Mouse (Mus musculus) midbrain, embryonic 14.5 days (tissue): ENCODE results near the gene Otulin. TPM values are rescaled to one million over a fixed set of nuclear protein-coding genes. Genes with fewer than 3 reads are reported as not detected.

Experiments used
- ATAC-seq: fragments of 200-750 bp; cut with Nextera tagmentation; 2 replicates; pipeline ENCODE4 v1.8.0; 2017; ENCODE audit warnings: moderate number of reproducible peaks, moderate library complexity; ENCODE audit not compliant: low FRiP score, low TSS enrichment
- DNase-seq: peaks from one replicate; pipeline ENCODE4 v3.0.0-alpha.2; 2015
- H3K27ac ChIP-seq: fragments of 300-500 bp; sonication (generic); replicated peaks from 2 replicates; pipeline ENCODE4 v1.5.1; 2014; ENCODE audit warnings: mild to moderate bottlenecking, low read depth, low read length, moderate library complexity
- H3K27me3 ChIP-seq: fragments of 300-500 bp; sonication (generic); 2 replicates; pipeline ENCODE4 v1.6.1; 2014; ENCODE audit warnings: low read length, control low read depth, mixed read lengths; ENCODE audit not compliant: control insufficient read depth, insufficient read depth
- H3K36me3 ChIP-seq: fragments of 300-500 bp; sonication (generic); 2 replicates; pipeline ENCODE4 v1.6.1; 2014; ENCODE audit warnings: low read length, control low read depth; ENCODE audit not compliant: control insufficient read depth, insufficient read depth
- H3K4me1 ChIP-seq: fragments of 300-500 bp; sonication (generic); 2 replicates; pipeline ENCODE4 v1.6.1; 2014; ENCODE audit warnings: mild to moderate bottlenecking, antibody characterized with exemption, low read length, control low read depth; ENCODE audit not compliant: control insufficient read depth, insufficient read depth
- H3K4me2 ChIP-seq: fragments of 300-500 bp; sonication (generic); 2 replicates; pipeline ENCODE4 v1.6.1; 2014; ENCODE audit warnings: mild to moderate bottlenecking, low read length, moderate library complexity
- H3K4me3 ChIP-seq: fragments of 300-500 bp; sonication (generic); replicated peaks from 2 replicates; pipeline ENCODE4 v1.5.1; 2014; ENCODE audit warnings: low read depth, low read length
- H3K9ac ChIP-seq: fragments of 300-500 bp; sonication (generic); replicated peaks from 2 replicates; pipeline ENCODE4 v1.6.1; 2014; ENCODE audit warnings: mild to moderate bottlenecking, low read length, moderate library complexity
- H3K9me3 ChIP-seq: fragments of 300-500 bp; sonication (generic); 2 replicates; pipeline ENCODE4 v1.6.1; 2016; ENCODE audit warnings: low read length, control low read depth, mixed read lengths; ENCODE audit not compliant: control insufficient read depth
- WGBS: fragments of 180-500 bp; shearing (Covaris S2); extraction: QIAGEN DNeasy Blood & Tissue Kit; methylation state at CpG from one replicate; pipeline ENCODE4 v1.1.7; 2014; 5-methylcytosine and 5-hydroxymethylcytosine counted together
- polyA plus RNA-seq: library from polyadenylated mRNA; unstranded; fragments of >200 nt; fragmentation: Nextera tagmentation; extraction: Ambion mirVana; gene quantifications from 2 replicates; pipeline ENCODE4 v1.2.1, GENCODE M21; 2014

Otulin gene
- polyA plus RNA-seq, 1 experiment from 2014 or later, result 29.7 TPM

GRCm38 (mm10) chr15:27627794-27628193 is 2.7 kb downstream of the Otulin start:
- DNase-seq, result no peak
- 95% methylated on average over 9 of the region's 9 CpGs for WGBS
- H3K4me1 ChIP-seq, result peaks cover 11% of the 10 kb centered on the region
- H3K4me2 ChIP-seq, result no peak overlapping the region
- H3K36me3 ChIP-seq, result peaks cover 10% of the 10 kb centered on the region
- no peak for ATAC-seq
- H3K27me3 ChIP-seq, result no peaks in the 10 kb centered on the region
- no peak overlapping the region for H3K9ac ChIP-seq
- no peaks in the 10 kb centered on the region for H3K9me3 ChIP-seq
- no peak overlapping the region for H3K4me3 ChIP-seq
- no peak overlapping the region for H3K27ac ChIP-seq

- no peak overlapping the region for H3K4me3 ChIP-seq
- no peak overlapping the region for H3K4me2 ChIP-seq
- H3K36me3 ChIP-seq, result peaks cover 19% of the 10 kb centered on the region
- no peak overlapping the region for H3K9ac ChIP-seq
- no peaks in the 10 kb centered on the region for H3K27me3 ChIP-seq
- H3K4me1 ChIP-seq, result peaks cover 11% of the 10 kb centered on the region
- ATAC-seq (no peak), DNase-seq (no peak)
- H3K9me3 ChIP-seq, result no peaks in the 10 kb centered on the region
- 91% methylated on average over 1 of the region's 1 CpGs for WGBS
- no peak overlapping the region for H3K27ac ChIP-seq
Observed at GRCm38 (mm10) chr15:27626314-27626713, 4.2 kb downstream of the Otulin start.

GRCm38 (mm10) chr15:27625890-27626255 is 4.6 kb downstream of the Otulin start:
- Histone ChIP-seq H3K4me1 (peaks cover 11% of the 10 kb centered on the region), H3K27ac (no peak overlapping the region), H3K9me3 (no peaks in the 10 kb centered on the region), H3K27me3 (no peaks in the 10 kb centered on the region), H3K4me2 (no peak overlapping the region), H3K9ac (no peak overlapping the region), H3K4me3 (no peak overlapping the region), H3K36me3 (peaks cover 19% of the 10 kb centered on the region)
- DNase-seq, result no peak
- 82% methylated on average over 10 of the region's 10 CpGs for WGBS
- ATAC-seq, result no peak

DNA sequence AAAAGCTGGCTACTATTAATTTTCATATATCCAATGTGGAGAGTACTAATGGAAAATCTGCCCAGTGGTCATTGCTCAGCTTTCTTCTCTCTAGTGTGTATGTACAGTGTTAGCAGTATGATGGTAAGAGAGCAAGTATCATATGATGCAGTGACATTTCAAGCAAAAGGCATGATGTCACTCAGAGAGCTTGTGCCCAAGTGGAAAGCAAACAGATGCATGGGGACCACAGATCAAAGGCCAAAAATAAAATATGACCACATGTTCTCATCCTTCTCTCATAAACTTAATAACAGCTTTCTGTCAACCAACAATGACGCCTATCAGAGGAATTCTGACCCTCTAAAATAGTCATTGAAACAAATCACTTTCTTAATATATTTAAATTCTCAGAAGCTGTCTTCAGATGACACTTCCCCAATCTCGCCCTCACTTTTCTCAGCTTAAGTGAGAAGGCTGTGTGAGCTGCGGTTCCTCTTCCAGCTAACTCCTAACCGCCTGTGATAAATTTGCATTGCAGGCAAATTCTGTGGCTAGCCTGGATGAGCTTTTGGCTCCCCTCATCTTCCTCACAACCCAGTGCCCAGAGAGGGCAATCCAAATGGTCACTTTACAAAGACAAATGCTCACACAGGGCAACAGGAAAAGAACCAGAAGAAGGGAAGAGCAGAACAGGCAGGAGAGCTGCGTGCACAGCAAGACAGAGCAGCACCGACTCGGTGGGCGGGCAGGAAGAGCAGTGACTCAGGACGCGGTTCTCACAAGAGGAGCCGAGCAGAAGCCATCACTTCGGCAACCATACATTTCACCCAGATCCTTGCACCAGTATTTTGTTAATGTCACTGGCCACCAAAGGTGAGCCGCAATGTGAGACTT is 5.2 kb downstream of the Otulin start:
- 94% methylated on average over 13 of the region's 13 CpGs for WGBS
- H3K4me2 ChIP-seq, result no peak overlapping the region
- H3K4me1 ChIP-seq, result peaks cover 11% of the 10 kb centered on the region
- DNase-seq (no peak), ATAC-seq (no peak)
- no peak overlapping the region for H3K4me3 ChIP-seq
- H3K27me3 ChIP-seq, result no peaks in the 10 kb centered on the region
- H3K9ac ChIP-seq, result no peak overlapping the region
- no peak overlapping the region for H3K27ac ChIP-seq
- H3K36me3 ChIP-seq, result peaks cover 19% of the 10 kb centered on the region
- no peaks in the 10 kb centered on the region for H3K9me3 ChIP-seq

DNA sequence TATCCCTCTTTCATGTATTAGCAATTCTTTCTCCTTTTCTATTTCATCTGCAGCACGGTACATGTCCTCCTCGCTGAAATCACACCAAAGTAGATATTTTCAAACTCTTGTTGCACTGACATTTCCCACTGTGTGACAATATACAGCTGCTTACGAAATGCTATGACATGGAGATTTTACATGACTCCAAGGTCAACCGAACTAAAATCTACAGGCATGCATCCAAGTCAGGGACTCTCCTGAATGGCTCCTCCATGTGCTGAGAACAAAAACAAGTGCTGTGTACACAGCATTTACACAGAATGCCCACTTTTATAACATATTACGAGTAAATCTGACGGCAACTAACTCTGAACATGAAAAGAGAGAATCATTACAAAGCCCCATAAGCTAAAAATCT is 7.2 kb downstream of the Otulin start:
- Histone ChIP-seq H3K27ac (no peak overlapping the region), H3K4me1 (no peaks in the 10 kb centered on the region), H3K4me3 (no peak overlapping the region), H3K27me3 (no peaks in the 10 kb centered on the region), H3K4me2 (no peak overlapping the region), H3K36me3 (peaks cover 22% of the 10 kb centered on the region), H3K9me3 (no peaks in the 10 kb centered on the region), H3K9ac (no peak overlapping the region)
- ATAC-seq (no peak), DNase-seq (no peak)
- 96% methylated on average over 6 of the region's 6 CpGs for WGBS

- no peak overlapping the region for H3K27ac ChIP-seq
- no peak overlapping the region for H3K9ac ChIP-seq
- no peaks in the 10 kb centered on the region for H3K27me3 ChIP-seq
- no peaks in the 10 kb centered on the region for H3K4me1 ChIP-seq
- no peak overlapping the region for H3K4me2 ChIP-seq
- no peak overlapping the region for H3K4me3 ChIP-seq
- no peaks in the 10 kb centered on the region for H3K9me3 ChIP-seq
- H3K36me3 ChIP-seq, result peaks cover 32% of the 10 kb centered on the region
- ATAC-seq (no peak), DNase-seq (no peak)
- 91% methylated on average over 6 of the region's 6 CpGs for WGBS
Observed at GRCm38 (mm10) chr15:27620475-27621185, 9.9 kb downstream of the Otulin start.

DNA sequence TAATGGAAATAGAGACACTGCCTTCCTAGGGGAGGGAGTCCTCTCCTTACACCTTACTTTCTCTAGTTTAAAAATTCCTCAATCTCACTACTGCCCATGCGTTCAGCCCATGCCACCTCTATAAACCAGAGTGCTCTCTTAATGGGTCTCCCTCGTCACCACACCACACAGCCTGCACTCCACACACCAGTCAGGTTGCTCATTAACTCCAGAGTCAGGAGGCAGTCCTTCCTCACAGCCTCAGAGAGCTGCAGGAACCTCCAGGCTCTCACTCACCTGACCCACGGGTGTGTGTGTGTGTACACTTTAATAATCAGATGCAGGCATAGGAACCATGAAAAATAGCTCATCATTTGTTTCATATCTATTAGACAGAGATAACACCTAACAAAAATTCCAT is 10.8 kb downstream of the Otulin start:
- DNase-seq (no peak), ATAC-seq (no peak)
- no peak overlapping the region for H3K9ac ChIP-seq
- H3K36me3 ChIP-seq, result peaks cover 36% of the 10 kb centered on the region
- 91% methylated on average over 3 of the region's 3 CpGs for WGBS
- no peaks in the 10 kb centered on the region for H3K9me3 ChIP-seq
- H3K27me3 ChIP-seq, result no peaks in the 10 kb centered on the region
- no peaks in the 10 kb centered on the region for H3K4me1 ChIP-seq
- no peak overlapping the region for H3K4me3 ChIP-seq
- no peak overlapping the region for H3K27ac ChIP-seq
- no peak overlapping the region for H3K4me2 ChIP-seq

DNA sequence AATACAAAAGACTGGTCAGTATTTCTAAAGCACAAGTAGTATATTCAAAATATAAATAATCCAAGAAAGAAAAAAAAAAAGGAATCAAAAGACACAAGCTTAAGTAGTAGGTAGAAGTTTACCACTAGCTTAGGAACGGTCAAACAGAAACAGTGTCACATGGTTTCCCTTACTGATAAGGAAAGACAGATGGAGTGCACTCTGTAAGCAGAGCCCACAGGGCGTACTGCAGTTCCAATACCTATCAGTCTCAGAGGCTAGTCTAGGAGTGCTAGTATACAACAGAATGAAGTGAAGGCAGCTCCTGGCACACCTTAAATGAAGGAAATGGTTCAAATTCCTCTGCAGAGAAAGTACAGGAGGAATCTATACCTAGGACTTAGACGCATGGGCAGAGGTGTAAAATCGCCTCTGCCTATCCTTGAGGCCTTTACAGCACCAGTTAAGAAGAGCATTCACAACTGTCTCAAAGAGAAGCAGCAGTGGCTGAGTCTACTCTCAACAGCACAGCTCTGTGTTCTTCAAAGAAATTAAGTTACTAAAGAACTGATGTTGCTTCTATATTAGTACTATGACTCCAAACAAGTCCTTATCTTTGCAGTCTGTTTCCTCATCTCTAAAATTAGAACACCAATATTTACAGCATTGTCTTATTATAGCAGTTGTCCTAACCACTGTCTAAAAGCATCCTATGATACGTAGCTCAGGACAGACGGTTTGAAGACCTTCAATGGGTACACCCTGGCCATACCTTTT is 11.5 kb downstream of the Otulin start:
- no peaks in the 10 kb centered on the region for H3K27me3 ChIP-seq
- no peak overlapping the region for H3K4me2 ChIP-seq
- no peak overlapping the region for H3K9ac ChIP-seq
- no peak for DNase-seq
- no peak overlapping the region for H3K27ac ChIP-seq
- H3K36me3 ChIP-seq, result peaks cover 41% of the 10 kb centered on the region
- no peaks in the 10 kb centered on the region for H3K9me3 ChIP-seq
- no peaks in the 10 kb centered on the region for H3K4me1 ChIP-seq
- H3K4me3 ChIP-seq, result no peak overlapping the region
- 96% methylated on average over 6 of the region's 6 CpGs for WGBS
- ATAC-seq, result no peak
